Mouse (Mus musculus) cerebellum, adult 2 months (tissue): ENCODE measurements around the gene Bcl2.

Source experiments
- CTCF ChIP-seq: fragments of 200-500 bp; IDR thresholded peaks from 2 replicates; pipeline ENCODE4 v1.5.1; 2011; ENCODE audit warnings: low read depth, mild to moderate bottlenecking, control low read depth, low read length, moderate library complexity, borderline replicate concordance; ENCODE audit not compliant: insufficient read depth
- POLR2A ChIP-seq: fragments of 200-500 bp; IDR thresholded peaks from 2 replicates; pipeline ENCODE4 v1.6.1; 2011; ENCODE audit warnings: low read length, control low read depth, borderline replicate concordance; ENCODE audit not compliant: insufficient read depth

- no peak for TF ChIP-seq CTCF
- no peak for TF ChIP-seq POLR2A
These were observed at the start of gene Bcl2 for GRCm38 (mm10) chr1:106713621-106714529.
